Mouse (Mus musculus): ENCODE data around the gene Cpm. TPM values are rescaled to one million over a fixed set of nuclear protein-coding genes. Genes with fewer than 3 reads are reported as not detected.

Cpm gene
- polyA plus RNA-seq, 1 experiment from 2014 or later = 6.2 TPM

DNA sequence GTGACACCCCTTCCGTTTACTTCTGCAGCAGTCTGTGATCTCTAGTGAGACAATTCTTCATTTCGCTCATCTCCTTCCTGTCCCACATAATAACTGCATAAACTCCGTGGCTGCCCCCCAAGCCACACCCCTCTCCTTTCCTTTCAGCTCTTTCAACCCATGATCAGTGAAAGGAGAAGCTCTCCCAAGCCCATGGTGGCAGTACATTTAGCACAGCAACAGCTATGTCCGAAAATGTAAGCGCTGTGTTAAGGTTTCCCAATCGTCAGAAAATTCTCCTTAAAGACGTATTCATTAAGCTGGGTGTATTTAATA, 1.7 kb upstream of the Cpm start:
- Histone ChIP-seq H3K9ac (no peak overlapping the region), H3K36me3 (no peaks in the 10 kb centered on the region), H3K27ac (replicated peaks) (no peak overlapping the region), H3K4me1 (replicated peaks) (peaks cover 19% of the 10 kb centered on the region), H3K9me3 (no peaks in the 10 kb centered on the region), H3K4me3 (no peak overlapping the region), H3K27me3 (peaks cover 51% of the 10 kb centered on the region), H3K4me2 (no peak overlapping the region)
- no peak for ATAC-seq (ENCODE audit: low read depth)
- WGBS = 58% methylated on average over 7 of the region's 7 CpGs

DNA sequence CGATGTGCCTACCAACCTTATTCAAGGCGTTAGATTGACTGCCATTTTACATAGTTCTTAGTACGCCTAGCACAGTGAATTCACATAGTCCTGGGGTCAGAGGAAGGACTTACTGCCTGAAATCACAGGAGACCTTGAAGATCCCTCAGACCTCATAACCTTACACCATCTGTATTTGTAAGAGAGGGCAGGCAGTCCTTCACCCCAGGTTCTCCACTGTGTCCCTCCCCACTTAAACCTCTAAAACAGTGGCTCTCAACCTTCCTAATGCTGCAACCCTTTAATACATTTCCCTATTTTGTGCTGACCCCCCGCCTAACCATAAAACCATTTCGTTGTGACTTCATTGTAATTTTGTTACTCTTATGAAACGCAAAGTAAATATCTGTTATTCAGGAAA, 1.4 kb upstream of the Cpm start:
- H3K4me1 ChIP-seq (replicated peaks) = peaks cover 19% of the 10 kb centered on the region
- H3K9ac ChIP-seq = no peak overlapping the region
- H3K9me3 ChIP-seq = no peaks in the 10 kb centered on the region
- WGBS = 32% methylated on average over 6 of the region's 6 CpGs
- peaks cover 51% of the 10 kb centered on the region for H3K27me3 ChIP-seq
- no peak overlapping the region for H3K27ac ChIP-seq (replicated peaks)
- no peak for ATAC-seq (ENCODE audit: low read depth)
- H3K4me3 ChIP-seq = no peak overlapping the region
- no peak overlapping the region for H3K4me2 ChIP-seq
- no peaks in the 10 kb centered on the region for H3K36me3 ChIP-seq

DNA sequence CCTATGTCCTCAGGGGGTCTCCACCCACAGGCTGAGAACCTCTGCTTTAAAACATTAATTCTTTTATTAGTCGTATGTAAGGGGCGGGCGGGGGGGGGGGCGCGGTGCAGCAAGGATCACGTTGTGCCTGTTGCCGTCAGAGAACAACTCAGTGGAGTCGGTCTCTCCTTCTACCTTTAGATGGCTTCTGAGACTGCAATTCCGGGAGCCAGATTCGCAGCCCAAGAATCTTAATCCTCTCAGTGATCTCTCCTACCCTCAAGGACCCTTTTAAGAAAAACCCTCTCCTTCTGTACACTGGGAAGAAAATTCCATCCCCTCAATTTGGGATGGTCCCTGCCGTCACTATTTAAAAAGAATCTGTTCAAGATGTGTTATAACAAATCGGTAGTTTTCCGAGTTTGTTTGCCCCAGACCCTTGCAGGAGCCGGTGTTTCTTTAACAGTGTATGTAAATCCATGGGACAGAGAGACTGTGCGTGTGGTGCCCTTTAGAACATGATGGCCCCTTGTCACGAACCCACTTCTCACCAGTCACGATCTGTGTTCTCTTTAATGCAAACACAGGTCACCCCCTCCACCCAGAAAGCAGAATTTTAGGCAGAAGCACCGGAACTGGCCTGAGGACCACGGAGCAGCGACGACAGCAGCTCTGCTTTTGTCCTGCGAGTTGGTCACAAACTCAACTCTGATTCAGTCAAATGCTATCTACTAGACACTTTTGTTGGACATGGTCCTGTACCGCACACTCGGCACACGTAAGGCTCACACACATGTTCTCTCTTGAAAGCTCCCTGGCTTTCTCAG, 734 bp upstream of the Cpm start:
- ATAC-seq (ENCODE audit: low read depth) = peak; percentile 34; the same call in 1 of the 2 replicates
- Histone ChIP-seq H3K27me3 (peaks cover 51% of the 10 kb centered on the region), H3K36me3 (no peaks in the 10 kb centered on the region), H3K27ac (replicated peaks) (no peak overlapping the region), H3K4me2 (peak overlapping the region; percentile 89), H3K4me3 (peak overlapping the region; percentile 55), H3K9ac (peak overlapping the region; percentile 62; the same call in 1 of the 2 replicates), H3K9me3 (no peaks in the 10 kb centered on the region), H3K4me1 (replicated peaks) (peaks cover 19% of the 10 kb centered on the region)
- 1% methylated on average over 25 of the region's 25 CpGs for WGBS

DNA sequence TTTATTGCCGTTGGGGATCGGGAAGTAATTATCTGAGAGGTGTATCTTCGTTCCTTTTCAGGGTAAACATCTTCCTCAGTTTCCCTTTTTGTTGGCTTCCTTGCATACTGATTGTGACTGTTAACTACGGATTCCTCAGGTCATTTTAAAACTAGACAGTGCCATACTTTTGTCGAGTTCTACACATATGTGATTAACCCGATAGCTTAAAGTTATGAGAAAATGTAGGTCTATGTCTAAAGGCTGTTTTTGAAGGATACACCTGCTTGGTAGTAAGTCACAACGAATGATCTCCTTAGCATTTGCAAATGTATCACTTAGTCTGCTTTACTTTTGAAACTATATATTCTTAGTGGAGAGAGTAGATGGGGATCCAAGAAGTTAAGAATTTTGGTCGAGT, 876 bp downstream of the Cpm start:
- H3K9me3 ChIP-seq = no peaks in the 10 kb centered on the region
- WGBS = 25% methylated on average over 8 of the region's 8 CpGs
- H3K27me3 ChIP-seq = peaks cover 51% of the 10 kb centered on the region
- H3K9ac ChIP-seq = no peak overlapping the region
- H3K36me3 ChIP-seq = no peaks in the 10 kb centered on the region
- peaks cover 19% of the 10 kb centered on the region for H3K4me1 ChIP-seq (replicated peaks)
- H3K4me3 ChIP-seq = peak overlapping the region; percentile 55
- ATAC-seq (ENCODE audit: low read depth) = no peak
- peak overlapping the region; percentile 89 for H3K4me2 ChIP-seq
- no peak overlapping the region for H3K27ac ChIP-seq (replicated peaks)

DNA sequence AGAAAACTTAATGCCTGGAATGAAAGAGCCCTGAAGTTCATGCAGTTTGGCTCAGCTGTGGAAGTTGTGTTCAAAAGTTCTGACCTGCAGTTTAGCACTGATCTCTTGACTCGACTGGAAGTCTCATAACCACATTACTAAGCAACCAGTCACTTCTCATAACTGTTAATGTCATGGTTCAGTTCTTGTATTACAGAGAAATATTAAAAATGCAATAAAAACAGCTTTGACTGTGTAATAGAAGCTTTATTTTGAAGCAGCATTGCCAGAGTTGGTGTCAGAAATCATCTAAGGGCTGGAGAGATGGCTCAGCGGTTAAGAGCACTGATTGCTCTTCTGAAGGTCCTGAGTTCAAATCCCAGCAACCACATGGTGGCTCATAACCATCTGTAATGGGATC, 1.5 kb downstream of the Cpm start:
- no peak overlapping the region for H3K27ac ChIP-seq (replicated peaks)
- no peaks in the 10 kb centered on the region for H3K36me3 ChIP-seq
- no peak for ATAC-seq (ENCODE audit: low read depth)
- no peak overlapping the region for H3K9ac ChIP-seq
- H3K27me3 ChIP-seq = peaks cover 51% of the 10 kb centered on the region
- H3K4me3 ChIP-seq = no peak overlapping the region
- no peaks in the 10 kb centered on the region for H3K9me3 ChIP-seq
- no peak overlapping the region for H3K4me2 ChIP-seq
- H3K4me1 ChIP-seq (replicated peaks) = peaks cover 19% of the 10 kb centered on the region
- WGBS = 67% methylated on average over 2 of the region's 2 CpGs

DNA sequence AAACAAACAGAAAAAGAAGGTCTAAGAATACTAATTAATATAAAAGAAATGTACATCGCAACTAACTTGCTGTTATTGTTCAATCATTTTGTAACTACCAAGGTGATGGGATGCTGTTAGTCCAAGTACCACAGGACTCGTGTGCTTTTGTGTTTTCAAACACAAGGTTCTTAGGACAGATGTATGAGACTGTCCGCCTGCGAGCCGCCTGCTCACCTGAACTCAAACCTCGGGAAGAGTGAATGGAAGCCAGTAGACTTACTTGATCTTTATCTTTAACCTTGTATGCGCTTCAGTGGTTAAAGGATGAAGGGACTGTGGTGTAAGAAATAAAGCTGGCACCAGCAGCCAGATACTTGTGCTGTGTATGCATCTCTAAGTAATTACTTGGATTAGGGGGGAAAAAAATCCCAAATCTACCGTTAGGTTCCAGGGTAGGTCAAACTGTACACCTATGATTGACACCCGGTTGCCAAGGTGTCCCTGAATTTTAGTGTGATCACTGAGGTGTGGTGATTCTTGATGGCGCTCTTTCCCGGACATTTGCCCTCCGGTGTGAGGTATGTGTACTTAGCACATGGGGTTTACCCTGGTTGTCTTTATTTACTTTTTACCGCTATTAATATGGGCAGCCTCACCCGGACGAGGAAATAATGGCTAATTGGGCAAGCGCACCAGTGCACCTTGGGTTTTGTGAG, 2.4 kb downstream of the Cpm start:
- no peak overlapping the region for H3K9ac ChIP-seq
- H3K4me1 ChIP-seq (replicated peaks) = peaks cover 19% of the 10 kb centered on the region
- no peak overlapping the region for H3K27ac ChIP-seq (replicated peaks)
- H3K4me2 ChIP-seq = no peak overlapping the region
- no peak overlapping the region for H3K4me3 ChIP-seq
- no peaks in the 10 kb centered on the region for H3K9me3 ChIP-seq
- no peak for ATAC-seq (ENCODE audit: low read depth)
- no peaks in the 10 kb centered on the region for H3K36me3 ChIP-seq
- WGBS = 88% methylated on average over 16 of the region's 16 CpGs
- peaks cover 51% of the 10 kb centered on the region for H3K27me3 ChIP-seq

DNA sequence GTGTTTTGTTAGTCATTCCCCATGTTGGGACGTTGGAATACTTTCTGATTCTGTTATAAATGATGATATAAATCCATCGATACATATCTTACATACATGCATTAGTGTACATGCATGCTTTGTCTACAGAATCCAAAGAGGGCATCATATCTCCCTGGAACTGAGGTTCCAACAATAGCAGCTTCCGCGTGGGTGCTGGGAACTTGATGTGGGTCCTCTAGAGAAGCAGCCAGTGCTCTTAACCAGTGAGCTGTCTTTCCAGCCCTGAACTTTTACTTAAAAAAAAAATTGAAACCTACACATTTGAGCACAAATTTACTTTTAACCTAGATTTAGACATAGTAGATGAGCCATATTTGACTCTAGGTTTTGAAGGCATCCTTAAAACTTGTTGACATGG, 3.1 kb downstream of the Cpm start:
- no peak for ATAC-seq (ENCODE audit: low read depth)
- H3K27ac ChIP-seq (replicated peaks) = no peak overlapping the region
- H3K27me3 ChIP-seq = peaks cover 45% of the 10 kb centered on the region
- no peak overlapping the region for H3K4me2 ChIP-seq
- H3K9me3 ChIP-seq = no peaks in the 10 kb centered on the region
- H3K4me3 ChIP-seq = no peak overlapping the region
- 89% methylated on average over 4 of the region's 4 CpGs for WGBS
- H3K9ac ChIP-seq = no peak overlapping the region
- H3K36me3 ChIP-seq = no peaks in the 10 kb centered on the region
- H3K4me1 ChIP-seq (replicated peaks) = peaks cover 19% of the 10 kb centered on the region

DNA sequence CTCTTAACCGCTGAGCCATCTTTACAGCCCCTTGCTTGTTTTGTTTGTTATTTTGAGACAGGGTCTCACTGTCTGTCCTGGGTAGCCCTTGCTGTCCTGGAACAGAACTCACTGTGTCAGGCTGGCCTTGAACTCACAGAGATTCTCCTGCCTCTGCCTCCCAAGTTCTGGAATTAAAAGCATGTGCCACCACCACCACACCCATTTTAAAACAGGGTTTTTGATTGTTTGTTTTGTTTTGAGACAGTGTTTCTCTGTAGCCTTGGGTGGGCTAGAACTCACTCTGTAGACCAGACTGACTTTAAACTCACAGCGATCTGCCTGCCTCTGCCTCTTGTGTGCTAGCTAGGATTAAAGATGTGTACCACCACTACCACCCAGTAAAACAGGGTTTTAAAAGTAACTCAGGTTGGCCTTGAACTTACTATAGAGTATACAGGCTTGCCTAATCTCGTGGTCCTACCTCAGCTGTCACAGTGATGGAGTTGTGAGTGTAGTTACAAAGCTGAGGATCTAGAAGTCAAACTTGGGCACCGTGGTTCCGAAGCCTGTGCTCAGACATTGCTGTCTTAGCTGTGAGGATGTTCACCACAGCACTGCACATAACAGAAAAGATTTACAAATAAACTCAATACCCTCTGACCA, 4.4 kb downstream of the Cpm start:
- no peak for ATAC-seq (ENCODE audit: low read depth)
- H3K4me2 ChIP-seq = no peak overlapping the region
- H3K36me3 ChIP-seq = no peaks in the 10 kb centered on the region
- peaks cover 33% of the 10 kb centered on the region for H3K27me3 ChIP-seq
- H3K4me3 ChIP-seq = no peak overlapping the region
- H3K9ac ChIP-seq = no peak overlapping the region
- no peaks in the 10 kb centered on the region for H3K9me3 ChIP-seq
- H3K4me1 ChIP-seq (replicated peaks) = peaks cover 15% of the 10 kb centered on the region
- 91% methylated on average over 5 of the region's 5 CpGs for WGBS
- H3K27ac ChIP-seq (replicated peaks) = no peak overlapping the region

DNA sequence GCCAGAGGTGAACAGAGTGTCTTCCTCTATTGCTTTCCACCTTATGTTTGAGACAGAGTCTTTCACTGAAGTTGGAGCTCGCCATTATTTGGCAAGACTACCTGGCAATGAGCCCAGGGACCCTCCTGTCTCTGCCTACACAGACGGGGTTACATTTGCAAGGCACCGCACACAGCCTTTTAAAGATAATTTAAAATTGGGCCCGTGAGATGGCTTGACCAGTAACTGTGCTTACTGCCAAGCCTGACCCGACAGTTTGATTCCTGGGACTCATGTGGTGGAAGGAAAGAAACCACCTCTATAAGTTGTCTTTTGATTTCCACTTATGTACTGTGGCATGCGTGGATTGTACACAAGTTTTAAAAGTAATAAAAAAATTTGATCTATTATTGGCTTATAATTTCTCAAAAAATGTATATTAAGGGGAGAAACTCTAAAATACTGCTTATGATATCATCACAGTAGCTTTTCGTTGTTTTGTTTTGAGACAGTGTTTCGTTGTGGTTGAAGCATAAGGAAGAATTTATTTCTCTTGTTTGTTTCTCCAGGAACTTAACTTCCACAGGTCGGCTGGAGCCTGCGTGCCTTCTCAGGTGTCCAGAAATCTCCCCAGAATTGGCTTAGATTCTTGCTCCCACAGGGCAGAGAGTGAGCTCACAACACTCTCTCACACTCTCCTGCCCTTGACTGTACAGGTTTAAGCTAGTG, 5.2 kb downstream of the Cpm start:
- Histone ChIP-seq H3K36me3 (no peaks in the 10 kb centered on the region), H3K27me3 (peaks cover 25% of the 10 kb centered on the region), H3K27ac (replicated peaks) (no peak overlapping the region), H3K4me3 (no peak overlapping the region), H3K4me2 (no peak overlapping the region), H3K4me1 (replicated peaks) (peaks cover 7% of the 10 kb centered on the region), H3K9me3 (no peaks in the 10 kb centered on the region), H3K9ac (no peak overlapping the region)
- WGBS = 87% methylated on average over 10 of the region's 10 CpGs
- no peak for ATAC-seq (ENCODE audit: low read depth)

DNA sequence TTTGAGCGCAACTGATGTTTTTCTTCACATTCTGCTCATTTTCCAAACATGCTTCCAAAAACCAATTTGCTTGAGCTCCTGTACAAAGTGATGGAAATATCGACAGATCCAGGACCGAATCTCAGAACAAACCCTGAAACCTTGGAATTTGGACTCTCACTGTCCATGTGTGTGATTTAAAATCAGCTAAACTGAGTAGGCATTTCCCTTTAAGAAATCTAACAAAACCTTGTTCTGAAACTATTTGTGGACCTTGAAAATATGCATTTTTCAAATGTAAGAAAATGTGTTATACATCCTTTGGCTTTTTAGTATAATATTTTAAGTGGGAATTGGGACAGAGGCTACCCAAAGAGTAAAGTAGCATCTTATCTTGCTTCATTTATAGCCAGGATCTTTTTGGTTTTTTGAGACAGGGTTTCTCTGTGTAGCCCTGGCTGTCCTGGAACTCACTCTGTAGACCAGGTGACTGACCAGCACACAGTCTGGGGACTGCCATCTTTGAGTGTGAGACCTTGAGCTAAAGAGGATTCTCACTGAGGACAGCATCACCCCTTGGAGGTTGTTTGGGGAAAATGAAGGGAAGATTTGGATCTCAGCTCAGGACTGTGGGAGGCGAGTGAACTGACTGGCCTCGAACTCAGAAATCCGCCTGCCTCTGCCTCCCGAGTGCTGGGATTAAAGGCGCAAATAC, 5.9 kb downstream of the Cpm start:
- H3K27me3 ChIP-seq = peaks cover 18% of the 10 kb centered on the region
- ATAC-seq (ENCODE audit: low read depth) = no peak
- H3K9me3 ChIP-seq = no peaks in the 10 kb centered on the region
- no peak overlapping the region for H3K4me2 ChIP-seq
- H3K9ac ChIP-seq = no peak overlapping the region
- no peaks in the 10 kb centered on the region for H3K4me1 ChIP-seq (replicated peaks)
- H3K4me3 ChIP-seq = no peak overlapping the region
- no peak overlapping the region for H3K27ac ChIP-seq (replicated peaks)
- WGBS = 97% methylated on average over 8 of the region's 8 CpGs
- H3K36me3 ChIP-seq = no peaks in the 10 kb centered on the region

DNA sequence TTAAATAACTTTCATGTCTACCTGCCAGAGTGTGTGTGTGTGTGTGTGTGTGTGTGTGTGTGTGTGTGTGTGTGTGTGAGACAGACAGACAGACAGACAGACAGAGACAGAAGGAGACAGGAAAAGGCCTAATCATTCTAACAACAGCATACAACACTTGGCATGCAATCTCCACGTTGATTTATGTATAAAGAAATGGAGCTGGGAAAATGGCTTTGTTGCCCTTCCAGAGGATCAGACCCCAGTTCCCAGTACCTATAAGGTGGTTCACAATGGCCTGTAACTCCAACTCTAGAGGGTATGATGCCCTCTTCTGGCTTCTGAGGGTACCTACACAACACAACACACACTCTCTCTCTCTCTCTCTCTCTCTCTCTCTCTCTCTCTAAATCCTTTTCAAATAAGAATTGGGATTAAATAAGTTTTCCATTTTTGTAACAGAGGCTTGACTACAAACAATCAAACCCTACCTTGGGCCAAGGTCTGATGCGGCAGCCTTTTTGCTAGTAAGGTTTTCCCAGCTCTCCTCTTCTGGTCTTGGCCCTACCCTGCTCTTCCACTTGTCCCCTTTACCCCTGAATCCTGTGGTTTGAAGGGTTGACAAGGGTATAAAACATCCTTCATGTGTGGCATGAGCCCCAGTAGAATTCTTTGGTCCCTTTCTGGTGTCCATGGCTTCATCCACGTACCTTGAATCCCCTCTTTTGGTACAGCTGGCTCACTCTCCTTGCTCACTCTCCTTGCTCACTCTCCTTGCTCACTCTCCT, 6.7 kb downstream of the Cpm start:
- no peak overlapping the region for H3K4me2 ChIP-seq
- H3K36me3 ChIP-seq = no peaks in the 10 kb centered on the region
- H3K9me3 ChIP-seq = no peaks in the 10 kb centered on the region
- no peaks in the 10 kb centered on the region for H3K4me1 ChIP-seq (replicated peaks)
- H3K4me3 ChIP-seq = no peak overlapping the region
- WGBS = 87% methylated on average over 3 of the region's 3 CpGs
- no peak overlapping the region for H3K9ac ChIP-seq
- no peak overlapping the region for H3K27ac ChIP-seq (replicated peaks)
- no peak for ATAC-seq (ENCODE audit: low read depth)
- H3K27me3 ChIP-seq = peaks cover 10% of the 10 kb centered on the region
